Mouse (Mus musculus): ENCODE data around the gene Prpf4. TPM values are rescaled to one million over a fixed set of nuclear protein-coding genes. Genes with fewer than 3 reads are reported as not detected.

Gene Prpf4
- polyA plus RNA-seq, 1 experiment: 11.3 TPM

DNA sequence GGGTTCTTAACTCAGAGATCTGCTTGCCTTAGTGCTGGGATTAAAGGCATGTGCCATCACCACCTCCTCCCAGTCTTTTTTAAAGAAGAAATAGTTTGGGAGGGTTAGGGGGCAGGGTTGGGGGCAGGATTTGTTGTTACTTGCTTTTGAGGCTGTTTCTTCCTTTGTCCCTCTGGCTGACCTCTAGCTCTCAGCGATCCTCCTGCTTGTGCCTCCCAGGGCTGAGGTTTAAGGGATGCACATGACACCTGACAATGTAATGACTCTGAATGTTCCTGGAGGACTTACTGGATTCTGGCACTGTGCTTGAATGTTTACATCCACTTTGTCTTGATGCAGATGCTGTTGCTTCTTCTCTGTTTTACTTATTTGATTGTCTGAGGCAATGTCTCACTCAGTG is 36.2 kb upstream of the Prpf4 start:
- H3K79me2 ChIP-seq (ENCODE audit: control insufficient read depth, insufficient read depth): peaks cover 50% of the 10 kb centered on the region
- no peak overlapping the region for H3K4me3 ChIP-seq (ENCODE audit: insufficient read depth, poor library complexity, severe bottlenecking)
- H3ac ChIP-seq (ENCODE audit: control insufficient read depth, insufficient read length, low read depth): no peak overlapping the region
- no peaks in the 10 kb centered on the region for H3K36me3 ChIP-seq (ENCODE audit: control insufficient read depth, insufficient read depth)
- TF ChIP-seq MAX (IDR thresholded peaks at IDR 0.05) (no peak), CTCF (IDR thresholded peaks at IDR 0.05; ENCODE audit: control insufficient read depth, insufficient read depth, insufficient read length) (no peak), MYOD1 (IDR thresholded peaks at IDR 0.05; ENCODE audit: control insufficient read depth, insufficient read length, low read depth) (no peak), FOSL1 (IDR thresholded peaks at IDR 0.05; ENCODE audit: insufficient read depth, low read length, poor library complexity, severe bottlenecking) (no peak), CEBPB (IDR thresholded peaks at IDR 0.05; ENCODE audit: low read depth) (no peak), MYOG (IDR thresholded peaks at IDR 0.05; ENCODE audit: control insufficient read depth, extremely low read depth, insufficient read length) (no peak), USF1 (IDR thresholded peaks at IDR 0.05; ENCODE audit: low read depth) (no peak)
- H3K27me3 ChIP-seq (ENCODE audit: control insufficient read depth, insufficient read depth, insufficient read length): no peaks in the 10 kb centered on the region
- peaks cover 10% of the 10 kb centered on the region for H3K79me3 ChIP-seq (ENCODE audit: low read depth)

GRCm38 (mm10) chr4:62372818-62373520 is 35.6 kb upstream of the Prpf4 start:
- no peaks in the 10 kb centered on the region for H3K27me3 ChIP-seq (ENCODE audit: control insufficient read depth, insufficient read depth, insufficient read length)
- peaks cover 10% of the 10 kb centered on the region for H3K79me3 ChIP-seq (ENCODE audit: low read depth)
- no peak overlapping the region for H3K4me3 ChIP-seq (ENCODE audit: insufficient read depth, poor library complexity, severe bottlenecking)
- no peak for TF ChIP-seq CEBPB (IDR thresholded peaks at IDR 0.05; ENCODE audit: low read depth)
- no peak for TF ChIP-seq CTCF (IDR thresholded peaks at IDR 0.05; ENCODE audit: control insufficient read depth, insufficient read depth, insufficient read length)
- no peak for TF ChIP-seq MYOG (IDR thresholded peaks at IDR 0.05; ENCODE audit: control insufficient read depth, extremely low read depth, insufficient read length)
- TF ChIP-seq FOSL1 (IDR thresholded peaks at IDR 0.05; ENCODE audit: insufficient read depth, low read length, poor library complexity, severe bottlenecking): no peak
- no peak for TF ChIP-seq USF1 (IDR thresholded peaks at IDR 0.05; ENCODE audit: low read depth)
- TF ChIP-seq MYOD1 (IDR thresholded peaks at IDR 0.05; ENCODE audit: control insufficient read depth, insufficient read length, low read depth): no peak
- no peak for TF ChIP-seq MAX (IDR thresholded peaks at IDR 0.05)
- H3ac ChIP-seq (ENCODE audit: control insufficient read depth, insufficient read length, low read depth): no peak overlapping the region
- no peaks in the 10 kb centered on the region for H3K36me3 ChIP-seq (ENCODE audit: control insufficient read depth, insufficient read depth)
- H3K79me2 ChIP-seq (ENCODE audit: control insufficient read depth, insufficient read depth): peaks cover 45% of the 10 kb centered on the region

DNA sequence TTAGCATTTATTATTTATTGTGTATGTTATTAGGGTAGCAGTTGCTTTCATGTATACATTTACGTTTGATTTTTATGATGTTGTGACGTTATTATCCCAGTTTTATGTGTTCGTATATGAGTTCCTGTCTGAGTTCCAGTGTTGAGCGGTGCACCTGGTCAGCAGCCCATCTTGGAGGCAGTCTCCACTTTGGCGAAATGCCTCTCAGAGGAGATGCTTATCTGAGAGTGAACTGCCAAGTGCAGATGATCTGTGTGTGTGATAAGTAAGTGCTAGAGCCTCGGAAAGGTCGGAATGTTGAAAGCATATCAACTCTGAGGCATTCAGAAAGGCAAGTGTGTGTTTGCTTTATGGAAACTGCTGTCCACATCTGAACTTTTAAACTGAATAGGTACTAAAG is 34.9 kb upstream of the Prpf4 start:
- H3K36me3 ChIP-seq (ENCODE audit: control insufficient read depth, insufficient read depth): no peaks in the 10 kb centered on the region
- no peak overlapping the region for H3ac ChIP-seq (ENCODE audit: control insufficient read depth, insufficient read length, low read depth)
- peaks cover 44% of the 10 kb centered on the region for H3K79me2 ChIP-seq (ENCODE audit: control insufficient read depth, insufficient read depth)
- no peaks in the 10 kb centered on the region for H3K27me3 ChIP-seq (ENCODE audit: control insufficient read depth, insufficient read depth, insufficient read length)
- H3K4me3 ChIP-seq (ENCODE audit: insufficient read depth, poor library complexity, severe bottlenecking): no peak overlapping the region
- H3K79me3 ChIP-seq (ENCODE audit: low read depth): peaks cover 10% of the 10 kb centered on the region
- no peak for TF ChIP-seq USF1 (IDR thresholded peaks at IDR 0.05; ENCODE audit: low read depth)
- no peak for TF ChIP-seq CTCF (IDR thresholded peaks at IDR 0.05; ENCODE audit: control insufficient read depth, insufficient read depth, insufficient read length)
- no peak for TF ChIP-seq MAX (IDR thresholded peaks at IDR 0.05)
- TF ChIP-seq MYOG (IDR thresholded peaks at IDR 0.05; ENCODE audit: control insufficient read depth, extremely low read depth, insufficient read length): no peak
- no peak for TF ChIP-seq MYOD1 (IDR thresholded peaks at IDR 0.05; ENCODE audit: control insufficient read depth, insufficient read length, low read depth)
- TF ChIP-seq FOSL1 (IDR thresholded peaks at IDR 0.05; ENCODE audit: insufficient read depth, low read length, poor library complexity, severe bottlenecking): no peak

- Histone ChIP-seq H3K36me3 (ENCODE audit: control insufficient read depth, insufficient read depth) (no peaks in the 10 kb centered on the region), H3K79me3 (ENCODE audit: low read depth) (peaks cover 7% of the 10 kb centered on the region)
These were observed 34.3 kb upstream of the Prpf4 start for GRCm38 (mm10) chr4:62374342-62374741.

DNA sequence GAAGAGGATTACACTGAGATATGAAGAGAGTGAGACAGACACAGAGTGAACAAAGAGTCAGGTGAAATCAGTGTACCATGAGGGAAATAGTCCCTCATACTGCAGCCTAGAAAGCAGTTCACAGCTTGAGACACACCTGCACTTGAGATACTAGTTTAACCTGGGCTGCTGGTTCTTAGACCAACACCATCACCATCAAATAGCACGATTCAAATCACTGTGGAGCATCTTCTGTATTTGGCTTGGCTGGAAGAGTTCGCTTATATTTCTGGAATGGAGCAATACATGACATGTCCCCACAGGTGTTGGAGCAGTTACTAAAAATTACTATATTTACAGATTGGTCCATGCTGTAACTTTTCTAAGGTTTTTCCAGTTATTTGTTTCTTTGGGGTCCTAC is 32.5 kb upstream of the Prpf4 start:
- Histone ChIP-seq H3K36me3 (ENCODE audit: control insufficient read depth, insufficient read depth) (no peaks in the 10 kb centered on the region), H3K4me3 (ENCODE audit: insufficient read depth, poor library complexity, severe bottlenecking) (no peak overlapping the region), H3K27me3 (ENCODE audit: control insufficient read depth, insufficient read depth, insufficient read length) (no peaks in the 10 kb centered on the region), H3K79me3 (ENCODE audit: low read depth) (peaks cover 7% of the 10 kb centered on the region), H3ac (ENCODE audit: control insufficient read depth, insufficient read length, low read depth) (no peak overlapping the region), H3K79me2 (ENCODE audit: control insufficient read depth, insufficient read depth) (peaks cover 28% of the 10 kb centered on the region)
- TF ChIP-seq MAX (IDR thresholded peaks at IDR 0.05) (no peak), FOSL1 (IDR thresholded peaks at IDR 0.05; ENCODE audit: insufficient read depth, low read length, poor library complexity, severe bottlenecking) (no peak), MYOG (IDR thresholded peaks at IDR 0.05; ENCODE audit: control insufficient read depth, extremely low read depth, insufficient read length) (no peak), USF1 (IDR thresholded peaks at IDR 0.05; ENCODE audit: low read depth) (no peak), CEBPB (IDR thresholded peaks at IDR 0.05; ENCODE audit: low read depth) (no peak), CTCF (IDR thresholded peaks at IDR 0.05; ENCODE audit: control insufficient read depth, insufficient read depth, insufficient read length) (no peak), MYOD1 (IDR thresholded peaks at IDR 0.05; ENCODE audit: control insufficient read depth, insufficient read length, low read depth) (no peak)

More at GRCm38 (mm10) chr4:62374342-62374741, 34.3 kb upstream of the Prpf4 start:
- Histone ChIP-seq H3ac (ENCODE audit: control insufficient read depth, insufficient read length, low read depth) (no peak overlapping the region), H3K4me3 (ENCODE audit: insufficient read depth, poor library complexity, severe bottlenecking) (no peak overlapping the region), H3K79me2 (ENCODE audit: control insufficient read depth, insufficient read depth) (peaks cover 39% of the 10 kb centered on the region), H3K27me3 (ENCODE audit: control insufficient read depth, insufficient read depth, insufficient read length) (no peaks in the 10 kb centered on the region)
- TF ChIP-seq MAX (IDR thresholded peaks at IDR 0.05) (no peak), CEBPB (IDR thresholded peaks at IDR 0.05; ENCODE audit: low read depth) (no peak), MYOG (IDR thresholded peaks at IDR 0.05; ENCODE audit: control insufficient read depth, extremely low read depth, insufficient read length) (no peak), MYOD1 (IDR thresholded peaks at IDR 0.05; ENCODE audit: control insufficient read depth, insufficient read length, low read depth) (no peak), USF1 (IDR thresholded peaks at IDR 0.05; ENCODE audit: low read depth) (no peak), FOSL1 (IDR thresholded peaks at IDR 0.05; ENCODE audit: insufficient read depth, low read length, poor library complexity, severe bottlenecking) (no peak)

Measured in C2C12 (cell line).